Mouse (Mus musculus) lung, embryonic 14.5 days (tissue): ENCODE results near the gene Cpn2. TPM values are rescaled to one million over a fixed set of nuclear protein-coding genes. Genes with fewer than 3 reads are reported as not detected.

Experiments used
- ATAC-seq: fragments of 200-750 bp; cut with Nextera tagmentation; 2 replicates; pipeline ENCODE4 v1.8.0; 2017; ENCODE audit warnings: mild to moderate bottlenecking, moderate TSS enrichment, moderate library complexity; ENCODE audit not compliant: insufficient read depth
- DNase-seq: peaks from one replicate; pipeline ENCODE4 v3.0.0-alpha.2; 2015
- H3K27ac ChIP-seq: fragments of 300-500 bp; sonication (generic); 2 replicates; pipeline ENCODE4 v1.5.1; 2014; ENCODE audit warnings: low read depth, mild to moderate bottlenecking, moderate library complexity
- H3K27me3 ChIP-seq: fragments of 300-500 bp; sonication (generic); 2 replicates; pipeline ENCODE4 v1.6.1; 2014; ENCODE audit warnings: low read length, control low read depth; ENCODE audit not compliant: insufficient read depth
- H3K36me3 ChIP-seq: fragments of 300-500 bp; sonication (generic); 2 replicates; pipeline ENCODE4 v1.6.1; 2014; ENCODE audit warnings: control low read depth; ENCODE audit not compliant: insufficient read depth
- H3K4me1 ChIP-seq: fragments of 300-500 bp; sonication (generic); 2 replicates; pipeline ENCODE4 v1.6.1; 2014; ENCODE audit warnings: antibody characterized with exemption, control low read depth; ENCODE audit not compliant: insufficient read depth
- H3K4me2 ChIP-seq: fragments of 300-500 bp; sonication (generic); 2 replicates; pipeline ENCODE4 v1.6.1; 2014; ENCODE audit warnings: mild to moderate bottlenecking
- H3K4me3 ChIP-seq: fragments of 300-500 bp; sonication (generic); 2 replicates; pipeline ENCODE4 v1.5.1; 2014; ENCODE audit warnings: low read depth, low read length
- H3K9ac ChIP-seq: fragments of 300-500 bp; sonication (generic); 2 replicates; pipeline ENCODE4 v1.6.1; 2014
- H3K9me3 ChIP-seq: fragments of 300-500 bp; sonication (generic); 2 replicates; pipeline ENCODE4 v1.6.1; 2016; ENCODE audit warnings: low read depth, low read length, control low read depth
- CTCF ChIP-seq: IDR thresholded peaks from 2 replicates; pipeline ENCODE4 v1.5.1; 2016; ENCODE audit warnings: antibody characterized with exemption, low read depth
- WGBS: fragments of 180-500 bp; shearing (Covaris S2); extraction: QIAGEN DNeasy Blood & Tissue Kit; methylation state at CpG from one replicate; pipeline ENCODE4 v1.1.7; 2014; 5-methylcytosine and 5-hydroxymethylcytosine counted together
- polyA plus RNA-seq: library from polyadenylated mRNA; unstranded; fragments of >200 nt; fragmentation: Nextera tagmentation; extraction: Ambion mirVana; gene quantifications from 2 replicates; pipeline ENCODE4 v1.2.1, GENCODE M21; 2014

The Cpn2 gene
- polyA plus RNA-seq = not detected in 2 replicates

GRCm38 (mm10) chr16:30267359-30267758 lies at the start of gene Cpn2:
Cpn2 (minus strand) TSS chr16:30267499.
- Histone ChIP-seq H3K4me2 (no peak within 1 kb of the TSS), H3K4me1 (peaks cover 3% of the 10 kb centered on the region; the same call in 1 of the 2 replicates), H3K27me3 (no peaks in the 10 kb centered on the region), H3K9me3 (no peaks in the 10 kb centered on the region), H3K27ac (no peak within 1 kb of the TSS), H3K9ac (no peak within 1 kb of the TSS), H3K4me3 (no peak within 1 kb of the TSS), H3K36me3 (no peaks in the 10 kb centered on the region)
- WGBS = 64% methylated on average over 5 of the region's 5 CpGs
- no peak for DNase-seq
- ATAC-seq = no peak
- TF ChIP-seq CTCF = no peak

- Histone ChIP-seq H3K36me3 (peaks cover 17% of the 10 kb centered on the region), H3K4me3 (no peak overlapping the region), H3K9me3 (no peaks in the 10 kb centered on the region), H3K27ac (no peak overlapping the region), H3K27me3 (peaks cover 23% of the 10 kb centered on the region), H3K4me1 (no peaks in the 10 kb centered on the region), H3K9ac (no peak overlapping the region), H3K4me2 (no peak overlapping the region)
- ATAC-seq = no peak
- DNase-seq = peak; percentile 80
- TF ChIP-seq CTCF = peak; percentile 65
Observed at GRCm38 (mm10) chr16:30314236-30314635, 46.9 kb upstream of the Cpn2 start.

- Histone ChIP-seq H3K9me3 (no peaks in the 10 kb centered on the region), H3K4me1 (no peaks in the 10 kb centered on the region; the same call in 1 of the 2 replicates), H3K4me3 (peak within 1 kb of the TSS; percentile 56), H3K36me3 (peaks cover 11% of the 10 kb centered on the region; the same call in 1 of the 2 replicates), H3K9ac (no peak within 1 kb of the TSS), H3K27me3 (peaks cover 51% of the 10 kb centered on the region), H3K4me2 (peak within 1 kb of the TSS; percentile 99), H3K27ac (no peak within 1 kb of the TSS)
- DNase-seq (no peak), ATAC-seq (no peak)
- TF ChIP-seq CTCF = no peak
Observed at GRCm38 (mm10) chr16:30310647-30311046, 43.3 kb upstream of the Cpn2 start, which contains the start of gene Gp5. Gp5 (minus strand) TSS chr16:30310779.

- Histone ChIP-seq H3K9me3 (no peaks in the 10 kb centered on the region), H3K27ac (no peak overlapping the region), H3K9ac (no peak overlapping the region), H3K36me3 (0 out of 2 replicates have a peak, but pooled peaks cover 8% of the 10 kb centered on the region), H3K27me3 (peaks cover 51% of the 10 kb centered on the region), H3K4me3 (no peak overlapping the region), H3K4me2 (no peak overlapping the region), H3K4me1 (no peaks in the 10 kb centered on the region; the same call in 1 of the 2 replicates)
- peak; percentile 5 for DNase-seq
- TF ChIP-seq CTCF = no peak
- 52% methylated on average over 8 of the region's 8 CpGs for WGBS
- ATAC-seq = no peak
Observed at GRCm38 (mm10) chr16:30310171-30310515, 42.8 kb upstream of the Cpn2 start.

- 4% methylated on average over 34 of the region's 34 CpGs for WGBS
- H3K4me1 ChIP-seq = no peaks in the 10 kb centered on the region; the same call in 1 of the 2 replicates
Observed at GRCm38 (mm10) chr16:30309395-30310170, 42.3 kb upstream of the Cpn2 start.

GRCm38 (mm10) chr16:30308616-30309394 lies 41.5 kb upstream of the Cpn2 start:
- peak overlapping the region; percentile 99 for H3K4me2 ChIP-seq
- TF ChIP-seq CTCF = 0 out of 2 replicates have a peak, but pooled peaks have one; percentile 4
- DNase-seq (peak; percentile 70), ATAC-seq (peak; percentile 29; the same call in 1 of the 2 replicates)
- H3K9ac ChIP-seq = peak overlapping the region; percentile 48
- H3K9me3 ChIP-seq = no peaks in the 10 kb centered on the region
- H3K36me3 ChIP-seq = 0 out of 2 replicates have a peak, but pooled peaks cover 4% of the 10 kb centered on the region
- H3K27ac ChIP-seq = no peak overlapping the region
- peaks cover 51% of the 10 kb centered on the region for H3K27me3 ChIP-seq
- H3K4me1 ChIP-seq = no peaks in the 10 kb centered on the region; the same call in 1 of the 2 replicates
- peak overlapping the region; percentile 56 for H3K4me3 ChIP-seq
- 1% methylated on average over 72 of the region's 72 CpGs for WGBS

More at GRCm38 (mm10) chr16:30309395-30310170, 42.3 kb upstream of the Cpn2 start:
- DNase-seq (peak; percentile 39), ATAC-seq (no peak)
- 0 out of 2 replicates have a peak, but pooled peaks cover 4% of the 10 kb centered on the region for H3K36me3 ChIP-seq
- no peak for TF ChIP-seq CTCF
- no peak overlapping the region for H3K27ac ChIP-seq
- H3K4me2 ChIP-seq = peak overlapping the region; percentile 99
- H3K27me3 ChIP-seq = peaks cover 51% of the 10 kb centered on the region
- H3K9ac ChIP-seq = peak overlapping the region; percentile 48; the same call in 1 of the 2 replicates
- peak overlapping the region; percentile 56 for H3K4me3 ChIP-seq
- no peaks in the 10 kb centered on the region for H3K9me3 ChIP-seq
